Mouse (Mus musculus) frontal cortex, postnatal 14 days (tissue): ENCODE measurements around the gene Trub1.

Experiments used
- DNase-seq, 2 experiments: peaks; one replicate each; pipeline ENCODE4 v3.0.0; 2022; ENCODE audit warnings: low spot score in 2 of 2

Trub1 gene

GRCm38 (mm10) chr19:57452492-57453217, at the start of gene Trub1:
Gene Trub1, plus strand, starts transcription at chr19:57452912.
- DNase-seq: peak; percentile 72 to 75

GRCm38 (mm10) chr19:57403700-57404501, 48.8 kb upstream of the Trub1 start:
- DNase-seq: peak; percentile 44 to 66

- DNase-seq: peak in 1 of 2 experiments; percentile 12
Measured at GRCm38 (mm10) chr19:57404502-57404848, 48.2 kb upstream of the Trub1 start.

GRCm38 (mm10) chr19:57407947-57408346, 44.8 kb upstream of the Trub1 start:
- DNase-seq: no peak

- DNase-seq: peak; percentile 40 to 50
Measured at GRCm38 (mm10) chr19:57411375-57412196, 41.1 kb upstream of the Trub1 start.

GRCm38 (mm10) chr19:57413170-57413569, 39.5 kb upstream of the Trub1 start:
- DNase-seq: no peak

GRCm38 (mm10) chr19:57413918-57414317, 38.8 kb upstream of the Trub1 start:
- DNase-seq: no peak

- no peak for DNase-seq
Measured at GRCm38 (mm10) chr19:57415031-57415807, 37.5 kb upstream of the Trub1 start.

GRCm38 (mm10) chr19:57417800-57418580, 34.7 kb upstream of the Trub1 start:
- no peak for DNase-seq

GRCm38 (mm10) chr19:57423402-57423801, 29.3 kb upstream of the Trub1 start:
- no peak for DNase-seq

- DNase-seq: no peak
Measured at GRCm38 (mm10) chr19:57425296-57425695, 27.4 kb upstream of the Trub1 start.

GRCm38 (mm10) chr19:57426841-57427240, 25.9 kb upstream of the Trub1 start:
- no peak for DNase-seq

- no peak for DNase-seq
Measured at GRCm38 (mm10) chr19:57427756-57428438, 24.8 kb upstream of the Trub1 start.

- no peak for DNase-seq
Measured at GRCm38 (mm10) chr19:57428641-57429040, 24.1 kb upstream of the Trub1 start.

- DNase-seq: no peak
Measured at GRCm38 (mm10) chr19:57429926-57430325, 22.8 kb upstream of the Trub1 start.

GRCm38 (mm10) chr19:57431476-57431875, 21.2 kb upstream of the Trub1 start:
- DNase-seq: no peak

- no peak for DNase-seq
Measured at GRCm38 (mm10) chr19:57434024-57434423, 18.7 kb upstream of the Trub1 start.

- DNase-seq: no peak
Measured at GRCm38 (mm10) chr19:57436586-57437021, 16.1 kb upstream of the Trub1 start.

GRCm38 (mm10) chr19:57437042-57437441, 15.7 kb upstream of the Trub1 start:
- DNase-seq: no peak

- DNase-seq: no peak
Measured at GRCm38 (mm10) chr19:57439296-57439695, 13.4 kb upstream of the Trub1 start.
